Mouse (Mus musculus): Measurements from ENCODE around the gene Ppid. TPM values are rescaled to one million over a fixed set of nuclear protein-coding genes. Genes with fewer than 3 reads are reported as not detected.

Gene Ppid
- polyA plus RNA-seq, 1 experiment from 2014 or later = 207 TPM

- H3K36me3 ChIP-seq (ENCODE audit: control insufficient read depth, insufficient read depth, low read length) = no peaks in the 10 kb centered on the region
- ATAC-seq (ENCODE audit: low FRiP score) (no peak), DNase-seq (ENCODE audit: low spot score, missing footprints) (no peak)
- H3K9me3 ChIP-seq (ENCODE audit: control insufficient read depth, low read length) = no peaks in the 10 kb centered on the region
- H3K4me3 ChIP-seq (ENCODE audit: low read depth, low read length) = no peak overlapping the region
- H3K4me2 ChIP-seq = no peak overlapping the region
- H3K9ac ChIP-seq (ENCODE audit: low read length) = no peak overlapping the region
- H3K27ac ChIP-seq (ENCODE audit: low read depth, low read length) = no peak overlapping the region
- 93% methylated on average over 5 of the region's 5 CpGs for WGBS
- H3K4me1 ChIP-seq (ENCODE audit: control insufficient read depth, insufficient read depth, low read length) = no peaks in the 10 kb centered on the region
- no peaks in the 10 kb centered on the region for H3K27me3 ChIP-seq (ENCODE audit: control insufficient read depth, insufficient read depth, low read length)
Measured at GRCm38 (mm10) chr3:79559773-79560045, 31.4 kb upstream of the Ppid start.

DNA sequence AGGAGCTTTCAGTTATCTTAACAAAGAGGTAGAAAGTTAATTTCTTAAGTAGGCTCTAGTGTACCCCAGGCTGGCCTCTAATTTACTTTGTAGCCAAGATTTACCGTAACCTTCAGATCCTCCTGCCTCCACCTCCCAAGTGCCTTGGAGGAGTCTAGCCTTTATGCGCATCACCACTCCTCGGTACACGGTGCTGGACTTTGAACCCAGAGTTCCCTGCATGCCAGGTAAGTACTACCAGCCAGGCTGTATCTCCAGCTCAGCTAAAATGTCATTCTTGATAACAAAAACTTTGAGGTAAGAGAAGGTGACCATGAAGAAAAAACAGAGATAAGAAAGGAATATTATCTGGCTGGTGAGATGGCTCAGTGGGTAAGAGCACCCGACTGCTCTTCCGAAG is 30.6 kb upstream of the Ppid start:
- H3K27me3 ChIP-seq (ENCODE audit: control insufficient read depth, insufficient read depth, low read length) = no peaks in the 10 kb centered on the region
- no peak for ATAC-seq (ENCODE audit: low FRiP score)
- DNase-seq (ENCODE audit: low spot score, missing footprints) = peak; percentile 2
- no peak overlapping the region for H3K27ac ChIP-seq (ENCODE audit: low read depth, low read length)
- no peak overlapping the region for H3K4me3 ChIP-seq (ENCODE audit: low read depth, low read length)
- no peak overlapping the region for H3K9ac ChIP-seq (ENCODE audit: low read length)
- no peaks in the 10 kb centered on the region for H3K4me1 ChIP-seq (ENCODE audit: control insufficient read depth, insufficient read depth, low read length)
- H3K36me3 ChIP-seq (ENCODE audit: control insufficient read depth, insufficient read depth, low read length) = no peaks in the 10 kb centered on the region
- no peak overlapping the region for H3K4me2 ChIP-seq
- 96% methylated on average over 6 of the region's 6 CpGs for WGBS
- no peaks in the 10 kb centered on the region for H3K9me3 ChIP-seq (ENCODE audit: control insufficient read depth, low read length)

- H3K4me3 ChIP-seq (ENCODE audit: low read depth, low read length) = no peak overlapping the region
- DNase-seq (ENCODE audit: low spot score, missing footprints) (peak; percentile 81), ATAC-seq (ENCODE audit: low FRiP score) (no peak)
- H3K9ac ChIP-seq (ENCODE audit: low read length) = no peak overlapping the region
- H3K4me2 ChIP-seq = no peak overlapping the region
- WGBS = 84% methylated on average over 10 of the region's 10 CpGs
- no peak overlapping the region for H3K27ac ChIP-seq (ENCODE audit: low read depth, low read length)
- H3K9me3 ChIP-seq (ENCODE audit: control insufficient read depth, low read length) = no peaks in the 10 kb centered on the region
- no peaks in the 10 kb centered on the region for H3K36me3 ChIP-seq (ENCODE audit: control insufficient read depth, insufficient read depth, low read length)
- no peaks in the 10 kb centered on the region for H3K27me3 ChIP-seq (ENCODE audit: control insufficient read depth, insufficient read depth, low read length)
- H3K4me1 ChIP-seq (ENCODE audit: control insufficient read depth, insufficient read depth, low read length) = peaks cover 6% of the 10 kb centered on the region
Measured at GRCm38 (mm10) chr3:79561784-79562715, 29.1 kb upstream of the Ppid start.

DNA sequence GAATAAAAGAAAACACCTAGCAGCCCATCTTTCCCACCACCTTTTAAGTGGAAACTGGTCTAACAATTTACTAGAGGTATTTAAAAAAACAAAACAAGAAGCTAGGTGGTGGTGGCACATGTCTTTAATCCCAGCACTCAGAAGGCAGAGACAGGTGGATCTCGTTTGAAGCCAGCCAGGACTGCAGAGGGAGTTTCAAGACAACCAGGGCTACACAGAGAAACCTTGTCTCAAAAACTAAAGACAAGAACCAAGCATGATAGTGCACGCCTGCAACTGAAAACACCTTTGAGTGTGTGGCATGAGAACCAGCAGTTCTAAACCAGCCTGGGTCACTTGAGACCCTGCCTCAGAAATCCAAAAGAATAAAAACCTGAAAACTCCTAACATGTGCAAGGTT is 27.6 kb upstream of the Ppid start:
- 81% methylated on average over 2 of the region's 2 CpGs for WGBS
- no peak overlapping the region for H3K4me2 ChIP-seq
- no peak overlapping the region for H3K9ac ChIP-seq (ENCODE audit: low read length)
- DNase-seq (ENCODE audit: low spot score, missing footprints) = peak; percentile 64
- H3K4me1 ChIP-seq (ENCODE audit: control insufficient read depth, insufficient read depth, low read length) = peaks cover 7% of the 10 kb centered on the region
- H3K9me3 ChIP-seq (ENCODE audit: control insufficient read depth, low read length) = no peaks in the 10 kb centered on the region
- no peaks in the 10 kb centered on the region for H3K36me3 ChIP-seq (ENCODE audit: control insufficient read depth, insufficient read depth, low read length)
- no peaks in the 10 kb centered on the region for H3K27me3 ChIP-seq (ENCODE audit: control insufficient read depth, insufficient read depth, low read length)
- H3K4me3 ChIP-seq (ENCODE audit: low read depth, low read length) = no peak overlapping the region
- H3K27ac ChIP-seq (ENCODE audit: low read depth, low read length) = no peak overlapping the region
- no peak for ATAC-seq (ENCODE audit: low FRiP score)

GRCm38 (mm10) chr3:79564875-79565606 is 26.1 kb upstream of the Ppid start:
- 86% methylated on average over 10 of the region's 10 CpGs for WGBS
- ATAC-seq (ENCODE audit: low FRiP score) = no peak

DNA sequence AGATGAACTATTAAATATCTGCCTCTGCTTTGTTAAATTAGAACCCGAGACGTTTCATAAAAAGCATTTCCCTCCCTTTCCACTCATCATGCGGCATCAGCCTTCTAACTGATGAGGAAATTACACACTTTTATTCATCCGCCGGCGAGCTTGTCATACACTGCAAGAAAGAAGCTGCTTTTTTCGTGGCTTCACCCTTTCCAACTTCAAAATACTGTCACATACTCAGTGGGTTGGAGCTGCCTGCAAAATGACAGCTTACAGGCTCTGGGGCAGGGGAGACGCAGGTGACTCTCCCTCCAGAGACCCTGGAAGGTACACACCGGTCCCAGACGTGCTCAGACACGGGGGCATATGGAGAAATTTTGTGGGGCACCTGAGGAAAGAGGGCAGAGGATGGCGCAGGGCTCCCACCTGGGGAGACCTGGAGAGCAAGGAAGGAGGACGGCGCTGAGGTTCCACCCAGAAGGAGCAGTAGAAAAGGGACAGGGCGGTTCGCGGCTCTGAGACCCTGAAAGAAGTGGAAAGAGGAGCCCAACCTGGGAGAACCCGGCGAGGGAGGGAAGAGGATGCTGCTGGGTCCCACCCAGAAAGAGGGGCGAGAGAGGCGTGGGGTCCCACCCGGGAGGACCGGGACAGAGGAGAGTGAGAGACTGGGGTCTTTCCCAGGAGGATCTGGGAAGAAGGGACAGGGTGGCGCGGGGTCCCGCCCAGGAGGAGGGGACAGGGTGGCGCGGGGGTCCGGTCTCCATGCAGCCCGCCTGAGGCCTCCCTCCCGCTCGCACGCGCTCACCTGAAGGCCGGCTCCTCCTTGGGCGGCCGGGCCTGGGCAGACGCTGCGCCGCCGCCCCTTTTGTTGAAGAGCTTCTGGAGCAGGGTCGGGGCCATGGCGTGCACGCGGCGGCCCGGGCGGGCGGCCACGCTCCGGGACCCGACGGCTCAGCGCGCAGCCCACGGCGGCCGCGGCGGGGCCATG is 24.1 kb upstream of the Ppid start:
- no peaks in the 10 kb centered on the region for H3K27me3 ChIP-seq (ENCODE audit: control insufficient read depth, insufficient read depth, low read length)
- 0 out of 2 replicates have a peak overlapping the region, but pooled peaks have one; percentile 14 for H3K27ac ChIP-seq (ENCODE audit: low read depth, low read length)
- H3K9ac ChIP-seq (ENCODE audit: low read length) = peak overlapping the region; percentile 85
- H3K9me3 ChIP-seq (ENCODE audit: control insufficient read depth, low read length) = no peaks in the 10 kb centered on the region
- no peaks in the 10 kb centered on the region for H3K36me3 ChIP-seq (ENCODE audit: control insufficient read depth, insufficient read depth, low read length)
- ATAC-seq (ENCODE audit: low FRiP score) = peak; percentile 1
- H3K4me3 ChIP-seq (ENCODE audit: low read depth, low read length) = peak overlapping the region; percentile 85
- 5% methylated on average over 43 of the region's 60 CpGs for WGBS
- DNase-seq (ENCODE audit: low spot score, missing footprints) = peak; percentile 93
- H3K4me2 ChIP-seq = peak overlapping the region; percentile 91
- H3K4me1 ChIP-seq (ENCODE audit: control insufficient read depth, insufficient read depth, low read length) = peaks cover 7% of the 10 kb centered on the region

More at GRCm38 (mm10) chr3:79564875-79565606, 26.1 kb upstream of the Ppid start:
- H3K36me3 ChIP-seq (ENCODE audit: control insufficient read depth, insufficient read depth, low read length) = no peaks in the 10 kb centered on the region
- no peaks in the 10 kb centered on the region for H3K27me3 ChIP-seq (ENCODE audit: control insufficient read depth, insufficient read depth, low read length)
- H3K27ac ChIP-seq (ENCODE audit: low read depth, low read length) = no peak overlapping the region
- H3K9me3 ChIP-seq (ENCODE audit: control insufficient read depth, low read length) = no peaks in the 10 kb centered on the region
- no peak overlapping the region for H3K9ac ChIP-seq (ENCODE audit: low read length)
- no peak overlapping the region for H3K4me2 ChIP-seq
- peaks cover 7% of the 10 kb centered on the region for H3K4me1 ChIP-seq (ENCODE audit: control insufficient read depth, insufficient read depth, low read length)
- peak; percentile 72 for DNase-seq (ENCODE audit: low spot score, missing footprints)
- H3K4me3 ChIP-seq (ENCODE audit: low read depth, low read length) = no peak overlapping the region

DNA sequence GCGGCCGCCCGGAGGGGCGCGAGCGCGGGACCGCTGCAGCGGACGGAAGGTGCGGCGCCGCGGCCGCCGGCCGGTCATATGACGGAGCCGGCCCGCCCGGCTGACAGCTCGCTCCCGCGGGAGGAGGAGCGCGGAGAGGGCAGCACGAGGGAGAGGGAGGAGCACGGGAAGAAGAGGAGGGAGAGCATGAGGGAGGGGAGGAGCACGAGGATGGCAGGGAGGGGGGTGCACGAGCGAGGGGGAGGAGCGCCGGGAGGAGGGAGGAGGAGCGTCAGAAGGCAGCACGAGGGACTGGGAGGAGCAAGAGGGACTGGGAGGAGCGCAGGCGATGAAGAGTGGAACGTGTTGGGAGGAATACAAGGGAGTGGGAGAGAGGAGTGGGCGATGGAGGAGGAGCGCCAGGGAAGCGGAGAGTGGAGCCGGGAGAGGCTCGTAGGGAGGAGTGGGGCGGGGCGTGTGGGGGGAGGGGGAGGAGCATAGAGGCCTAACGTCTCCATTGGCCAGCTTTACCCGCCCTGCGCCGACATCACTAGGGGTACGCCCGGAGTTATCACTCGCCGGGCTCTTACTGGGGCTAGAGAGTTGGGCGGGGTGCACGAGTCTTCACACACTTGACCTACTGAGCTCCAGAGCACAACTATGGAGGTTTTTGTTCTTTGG is 23.3 kb upstream of the Ppid start, which contains the start of gene Fnip2:
Gene Fnip2, minus strand, starts transcription at position 94 of the 660 bp plus-strand sequence.
- Histone ChIP-seq H3K4me1 (ENCODE audit: control insufficient read depth, insufficient read depth, low read length) (peaks cover 7% of the 10 kb centered on the region), H3K27ac (ENCODE audit: low read depth, low read length) (peak within 1 kb of the TSS; percentile 52; the same call in 1 of the 2 replicates), H3K27me3 (ENCODE audit: control insufficient read depth, insufficient read depth, low read length) (no peaks in the 10 kb centered on the region), H3K4me3 (ENCODE audit: low read depth, low read length) (peak within 1 kb of the TSS; percentile 85), H3K4me2 (peak within 1 kb of the TSS; percentile 91), H3K9me3 (ENCODE audit: control insufficient read depth, low read length) (no peaks in the 10 kb centered on the region), H3K36me3 (ENCODE audit: control insufficient read depth, insufficient read depth, low read length) (no peaks in the 10 kb centered on the region), H3K9ac (ENCODE audit: low read length) (peak within 1 kb of the TSS; percentile 85)
- ATAC-seq (ENCODE audit: low FRiP score) = peak; percentile 96
- peak; percentile 98 for DNase-seq (ENCODE audit: low spot score, missing footprints)
- WGBS = under 1% methylated on average over 54 of the region's 55 CpGs

- Histone ChIP-seq H3K9ac (ENCODE audit: low read length) (no peak overlapping the region), H3K4me2 (peak overlapping the region; percentile 91; the same call in 1 of the 2 replicates), H3K27me3 (ENCODE audit: control insufficient read depth, insufficient read depth, low read length) (no peaks in the 10 kb centered on the region), H3K27ac (ENCODE audit: low read depth, low read length) (no peak overlapping the region), H3K36me3 (ENCODE audit: control insufficient read depth, insufficient read depth, low read length) (no peaks in the 10 kb centered on the region), H3K4me3 (ENCODE audit: low read depth, low read length) (no peak overlapping the region; the same call in 1 of the 2 replicates), H3K9me3 (ENCODE audit: control insufficient read depth, low read length) (no peaks in the 10 kb centered on the region), H3K4me1 (ENCODE audit: control insufficient read depth, insufficient read depth, low read length) (peaks cover 7% of the 10 kb centered on the region)
- DNase-seq (ENCODE audit: low spot score, missing footprints) = peak; percentile 84
- no peak for ATAC-seq (ENCODE audit: low FRiP score)
- 89% methylated on average over 16 of the region's 16 CpGs for WGBS
Measured at GRCm38 (mm10) chr3:79568629-79569350, 22.4 kb upstream of the Ppid start.

All from midbrain, embryonic 11.5 days (tissue).